Mouse (Mus musculus) ES-Bruce4 (cell line): ENCODE measurements around the gene Kcnab2. TPM values are rescaled to one million over a fixed set of nuclear protein-coding genes. Genes with fewer than 3 reads are reported as not detected.

ENCODE experiments used
- H3K27ac ChIP-seq: 2 replicates; pipeline ENCODE4 v1.5.1; 2012; ENCODE audit warnings: low read length, inconsistent platforms; ENCODE audit not compliant: insufficient read depth
- H3K27me3 ChIP-seq: 2 replicates; pipeline ENCODE4 v1.6.1; 2012; ENCODE audit warnings: mild to moderate bottlenecking, low read length, inconsistent platforms; ENCODE audit not compliant: control insufficient read depth, poor library complexity, insufficient read depth, severe bottlenecking
- H3K36me3 ChIP-seq: 2 replicates; pipeline ENCODE4 v1.6.1; 2012; ENCODE audit warnings: inconsistent platforms, mild to moderate bottlenecking, low read length, moderate library complexity; ENCODE audit not compliant: control insufficient read depth, poor library complexity, insufficient read depth, severe bottlenecking
- H3K4me1 ChIP-seq: one replicate; pipeline ENCODE4 v1.8.1; 2011; ENCODE audit warnings: low read length; ENCODE audit not compliant: control insufficient read depth, insufficient read depth
- H3K4me3 ChIP-seq: 2 replicates; pipeline ENCODE4 v1.5.1; 2011; ENCODE audit warnings: low read depth, mild to moderate bottlenecking, low read length
- H3K9ac ChIP-seq: 2 replicates; pipeline ENCODE4 v1.6.1; 2012; ENCODE audit warnings: low read depth, mild to moderate bottlenecking, inconsistent platforms; ENCODE audit not compliant: poor library complexity, severe bottlenecking
- H3K9me3 ChIP-seq: replicated peaks from 2 replicates; pipeline ENCODE4 v1.6.1; 2012; ENCODE audit warnings: mild to moderate bottlenecking, low read length, inconsistent platforms; ENCODE audit not compliant: control insufficient read depth, poor library complexity, insufficient read depth, severe bottlenecking
- CTCF ChIP-seq: IDR thresholded peaks from one replicate; pipeline ENCODE4 v1.8.1; 2011; ENCODE audit warnings: low read depth, low read length
- EP300 ChIP-seq: IDR thresholded peaks from 2 replicates; pipeline ENCODE4 v1.6.1; 2011; ENCODE audit warnings: low read depth, low read length; ENCODE audit not compliant: insufficient read depth
- POLR2A ChIP-seq: IDR thresholded peaks from one replicate; pipeline ENCODE4 v1.8.1; 2011; ENCODE audit warnings: low read length; ENCODE audit not compliant: insufficient read depth
- polyA plus RNA-seq: library from polyadenylated mRNA; stranded (reverse); fragments of >200 nt; gene quantifications from 2 replicates; pipeline ENCODE4 v1.2.4, GENCODE M21; 2011; ENCODE audit warnings: low read depth; ENCODE audit not compliant: missing spikeins, insufficient read depth, insufficient read length

Kcnab2 gene
- polyA plus RNA-seq, 1 experiment = 3.5 TPM

DNA sequence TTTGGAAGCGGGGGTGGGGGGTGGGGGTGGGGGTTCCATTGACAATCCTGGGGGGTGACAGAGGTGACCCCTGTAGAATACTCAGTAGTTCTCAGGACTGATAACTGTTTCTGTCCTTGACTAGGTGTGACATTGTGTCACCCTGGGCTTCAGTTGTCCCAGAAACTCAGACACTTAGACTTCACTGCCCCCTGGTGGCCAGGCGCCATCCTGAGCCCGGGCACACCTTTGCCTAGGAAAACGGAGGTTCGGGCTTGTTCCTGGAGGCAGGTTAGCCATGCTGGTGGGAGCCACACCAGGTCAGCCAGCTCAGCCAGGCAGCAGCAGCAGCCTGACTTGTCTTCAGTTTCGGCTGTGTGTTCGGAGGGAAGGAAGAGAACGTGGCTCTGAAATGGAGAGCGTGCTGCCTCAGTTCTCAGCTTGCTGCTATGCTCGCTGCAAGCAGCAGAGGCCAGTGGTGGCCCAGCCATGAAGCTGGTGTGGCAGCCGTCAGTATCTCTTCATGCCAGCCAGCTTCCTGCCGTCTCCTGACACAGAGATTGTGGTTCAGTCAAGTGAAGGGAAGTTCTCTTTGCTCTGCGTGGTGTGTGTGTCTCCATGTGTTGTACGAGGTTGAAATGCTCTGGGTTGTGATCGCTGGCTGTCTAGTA, 13.7 kb upstream of the Kcnab2 start:
- H3K36me3 ChIP-seq = no peaks in the 10 kb centered on the region
- H3K9me3 ChIP-seq = no peaks in the 10 kb centered on the region
- no peak overlapping the region for H3K9ac ChIP-seq
- H3K27me3 ChIP-seq = no peaks in the 10 kb centered on the region
- no peak overlapping the region for H3K27ac ChIP-seq
- H3K4me1 ChIP-seq = no peaks in the 10 kb centered on the region
- TF ChIP-seq POLR2A (no peak), CTCF (peak; percentile 85)
- H3K4me3 ChIP-seq = no peak overlapping the region

DNA sequence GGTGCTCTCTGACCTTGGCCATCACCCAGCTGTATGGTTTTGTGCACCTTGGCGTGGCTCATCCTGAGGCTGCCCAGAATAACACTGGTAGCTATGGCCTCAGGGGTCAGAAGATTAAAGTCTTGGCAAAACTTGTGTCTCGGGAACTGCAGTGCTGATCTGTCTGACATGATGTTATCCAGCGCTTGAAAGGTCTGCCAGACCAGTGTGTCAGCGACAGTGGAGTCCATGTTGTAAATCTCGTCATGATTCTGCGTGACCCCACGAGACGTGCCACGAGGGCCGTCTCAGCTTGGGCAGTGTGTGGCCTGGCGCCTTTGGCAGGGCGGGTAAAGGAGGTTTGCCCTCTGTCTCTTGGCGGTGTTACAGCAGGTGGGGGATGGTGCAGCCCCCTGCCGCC, 12.6 kb upstream of the Kcnab2 start:
- no peaks in the 10 kb centered on the region for H3K36me3 ChIP-seq
- TF ChIP-seq EP300 = no peak
- TF ChIP-seq POLR2A = no peak
- no peak for TF ChIP-seq CTCF
- H3K27ac ChIP-seq = no peak overlapping the region

DNA sequence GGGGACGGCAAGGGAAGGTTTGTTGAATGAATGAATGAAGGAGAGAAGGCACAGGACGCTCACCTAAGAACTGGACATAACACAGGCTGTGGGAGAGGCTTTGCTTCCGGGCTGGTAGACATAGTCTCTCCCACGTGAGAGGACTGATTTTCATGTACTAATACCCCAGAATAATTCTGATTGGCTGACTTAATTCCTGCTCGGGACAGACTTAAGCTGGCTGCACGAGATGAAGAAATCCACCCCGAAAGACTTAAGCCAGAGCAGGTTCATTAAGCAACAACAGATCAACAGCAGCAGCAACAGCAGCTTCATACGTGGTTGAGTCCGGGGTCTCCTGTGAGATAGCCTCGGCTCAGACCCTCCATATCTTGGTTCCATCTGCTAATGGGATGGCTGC, 10.4 kb upstream of the Kcnab2 start:
- no peaks in the 10 kb centered on the region for H3K36me3 ChIP-seq
- H3K27ac ChIP-seq = no peak overlapping the region
- H3K9me3 ChIP-seq = no peaks in the 10 kb centered on the region
- no peak overlapping the region for H3K9ac ChIP-seq
- no peak overlapping the region for H3K4me3 ChIP-seq
- H3K27me3 ChIP-seq = no peaks in the 10 kb centered on the region
- no peaks in the 10 kb centered on the region for H3K4me1 ChIP-seq
- TF ChIP-seq EP300 = no peak
- no peak for TF ChIP-seq CTCF
- no peak for TF ChIP-seq POLR2A

More for the DNA sequence above, 12.6 kb upstream of the Kcnab2 start:
- H3K27me3 ChIP-seq = no peaks in the 10 kb centered on the region
- H3K4me1 ChIP-seq = no peaks in the 10 kb centered on the region
- no peak overlapping the region for H3K4me3 ChIP-seq
- no peak overlapping the region for H3K9ac ChIP-seq
- H3K9me3 ChIP-seq = no peaks in the 10 kb centered on the region

DNA sequence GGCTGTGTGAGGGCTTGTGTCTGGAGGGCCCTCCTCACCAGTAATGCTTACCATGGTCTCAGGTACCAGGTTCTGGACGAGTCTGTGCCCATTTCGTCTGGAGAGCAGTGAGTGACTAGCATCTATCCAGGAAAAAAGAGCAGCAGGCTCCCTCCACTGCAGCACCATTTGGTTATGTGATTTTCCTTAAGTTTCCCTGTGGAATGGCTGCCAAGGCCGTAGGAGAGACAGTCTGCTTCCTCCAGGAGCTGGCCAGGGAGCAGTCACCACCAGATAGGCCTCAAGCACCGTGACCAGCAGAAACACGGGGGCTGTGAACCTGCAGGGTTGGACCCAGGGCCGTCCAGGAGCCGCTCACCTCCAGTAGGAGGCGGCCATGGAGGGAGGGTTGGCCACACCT, 2.8 kb upstream of the Kcnab2 start:
- H3K36me3 ChIP-seq = no peaks in the 10 kb centered on the region
- TF ChIP-seq EP300 (no peak), POLR2A (no peak), CTCF (no peak)
- H3K4me3 ChIP-seq = no peak overlapping the region
- H3K9ac ChIP-seq = no peak overlapping the region
- no peaks in the 10 kb centered on the region for H3K9me3 ChIP-seq
- no peaks in the 10 kb centered on the region for H3K27me3 ChIP-seq
- H3K27ac ChIP-seq = no peak overlapping the region
- no peaks in the 10 kb centered on the region for H3K4me1 ChIP-seq

DNA sequence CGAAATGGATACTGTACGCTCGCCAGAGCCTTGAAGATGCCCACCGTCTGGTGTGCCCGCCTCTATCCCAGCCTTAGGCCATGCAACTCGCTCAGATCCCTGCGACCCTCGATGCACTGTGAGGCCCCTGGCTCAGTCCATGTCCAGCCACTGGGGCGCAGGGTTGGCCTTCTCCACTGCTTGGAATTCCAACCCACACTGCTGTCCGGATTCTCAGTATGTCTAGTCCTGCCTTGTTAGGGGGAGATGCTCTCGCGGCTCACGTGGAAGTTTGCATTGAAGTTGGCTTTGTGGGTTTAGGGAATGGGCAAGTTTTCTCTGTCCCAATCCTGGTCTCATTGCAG, 525 bp upstream of the Kcnab2 start:
- Histone ChIP-seq H3K9ac (peak overlapping the region; percentile 55), H3K4me3 (peak overlapping the region; percentile 68), H3K36me3 (no peaks in the 10 kb centered on the region), H3K4me1 (no peaks in the 10 kb centered on the region), H3K27me3 (no peaks in the 10 kb centered on the region), H3K27ac (no peak overlapping the region), H3K9me3 (no peaks in the 10 kb centered on the region)
- TF ChIP-seq POLR2A (no peak), CTCF (no peak), EP300 (no peak)

DNA sequence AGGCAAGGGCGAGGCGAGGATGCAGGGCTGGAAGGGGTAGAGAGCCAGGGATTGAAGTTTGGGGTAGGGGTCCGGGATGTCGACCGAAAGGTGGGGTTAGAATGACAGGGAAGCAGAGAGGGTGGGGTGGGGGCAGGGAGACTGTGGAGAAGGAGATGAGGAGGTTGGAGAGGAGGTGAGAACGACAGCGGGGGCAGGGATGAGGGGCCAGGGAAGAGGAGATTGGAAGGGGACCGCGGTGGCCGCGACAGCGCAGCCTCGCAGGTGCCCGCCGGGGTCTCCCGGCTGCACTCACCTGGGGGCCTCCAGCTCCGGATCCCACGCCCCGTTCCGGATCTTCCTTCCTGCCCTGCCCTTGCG, 585 bp downstream of the Kcnab2 start:
- Histone ChIP-seq H3K27me3 (no peaks in the 10 kb centered on the region), H3K9me3 (no peaks in the 10 kb centered on the region), H3K4me3 (peak overlapping the region; percentile 68), H3K4me1 (no peaks in the 10 kb centered on the region), H3K9ac (peak overlapping the region; percentile 36), H3K36me3 (no peaks in the 10 kb centered on the region), H3K27ac (no peak overlapping the region)
- no peak for TF ChIP-seq CTCF
- TF ChIP-seq EP300 = no peak
- TF ChIP-seq POLR2A = no peak
